Comparison of ENCODE assay signal across 14 mouse cellular contexts in the genomic region with DNA sequence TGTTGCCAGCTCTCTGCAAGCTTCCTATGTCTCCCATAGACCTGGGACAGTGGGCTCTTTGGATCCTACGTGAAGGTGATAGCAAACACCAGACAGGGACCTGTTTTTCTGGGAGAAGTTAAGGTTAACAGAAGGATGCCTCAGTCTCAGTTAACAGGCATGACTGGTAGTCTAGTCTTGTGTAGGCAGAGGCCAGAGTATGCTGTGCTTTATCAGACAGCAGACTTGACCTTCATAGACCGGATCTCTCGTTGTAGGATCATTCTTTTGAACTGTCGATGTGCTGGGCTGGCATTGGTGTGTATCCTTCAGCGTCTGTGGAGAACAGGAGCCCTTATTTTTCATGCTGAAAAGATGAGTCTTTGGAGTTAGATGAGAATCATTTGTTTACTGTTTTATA.
"Had no signal": no experiment of that assay in that cellular context is flagged by ENCODE, and none has a peak within 500 bp of the region (broad histone marks: within the 10 kb centered on the region; RNA-seq: fewer than 3 reads in every experiment).

No protein-coding gene starts in this region.

- ATAC-seq: lung, postnatal 0 days; midbrain, embryonic 13.5 days had no signal

- H3K9me3 ChIP-seq: limb, embryonic 10.5 days; liver, embryonic 15.5 days; midbrain, embryonic 13.5 days; stomach, embryonic 15.5 days had no signal

- H3K27me3 ChIP-seq: liver, embryonic 15.5 days; midbrain, embryonic 13.5 days; stomach, embryonic 15.5 days had no signal

- DNase-seq: kidney, postnatal 10 days; kidney, postnatal 4 days; lung, adult 2 months; lung, postnatal 36 days; right cerebral cortex, postnatal 14 days; thymus, adult 2 months; thymus, postnatal 25 days had no signal

- H3K27ac ChIP-seq: left cerebral cortex, adult 2 months; limb, embryonic 10.5 days; liver, embryonic 15.5 days; midbrain, embryonic 13.5 days; stomach, embryonic 15.5 days had no signal

- H3K4me2 ChIP-seq: liver, embryonic 11.5 days; liver, embryonic 15.5 days; midbrain, embryonic 13.5 days; stomach, embryonic 15.5 days had no signal

- H3K4me3 ChIP-seq: left cerebral cortex, adult 2 months; limb, embryonic 10.5 days; liver, embryonic 15.5 days; midbrain, embryonic 13.5 days; stomach, embryonic 15.5 days had no signal

- H3K36me3 ChIP-seq: liver, embryonic 15.5 days; stomach, embryonic 15.5 days had no signal

- H3K9ac ChIP-seq: liver, embryonic 15.5 days; midbrain, embryonic 13.5 days; stomach, embryonic 15.5 days had no signal
